Mouse (Mus musculus): ENCODE results near the gene Podxl2. TPM values are rescaled to one million over a fixed set of nuclear protein-coding genes. Genes with fewer than 3 reads are reported as not detected.

The Podxl2 gene
- polyA plus RNA-seq (2015; fragmentation: Nextera tagmentation; extraction: Ambion mirVana): 50.6 and 54.2 TPM in 2 replicates

- peak; percentile 76 for DNase-seq (ENCODE audit: low spot score)
- no peaks in the 10 kb centered on the region for H3K27me3 ChIP-seq (ENCODE audit: insufficient read depth, low read length)
- H3K4me1 ChIP-seq (replicated peaks; ENCODE audit: insufficient read depth, low read length): no peaks in the 10 kb centered on the region
- WGBS: 5% methylated on average over 62 of the region's 63 CpGs
- ATAC-seq (replicated peaks; ENCODE audit: low FRiP score, low read depth): peak; percentile 67
- H3K36me3 ChIP-seq (ENCODE audit: insufficient read depth, low read length): no peaks in the 10 kb centered on the region
- no peak for TF ChIP-seq CTCF (IDR thresholded peaks at IDR 0.05; ENCODE audit: low read depth)
- no peaks in the 10 kb centered on the region for H3K9me3 ChIP-seq (replicated peaks; ENCODE audit: low read length)
- peak within 1 kb of the TSS; percentile 99 for H3K4me2 ChIP-seq (ENCODE audit: low read length)
- H3K27ac ChIP-seq: no peak within 1 kb of the TSS; the same call in 1 of the 2 replicates
- H3K4me3 ChIP-seq (replicated peaks; ENCODE audit: low read depth, low read length): peak within 1 kb of the TSS; percentile 71
- peak within 1 kb of the TSS; percentile 81 for H3K9ac ChIP-seq (ENCODE audit: low read depth, low read length)
Measured at GRCm38 (mm10) chr6:88874868-88875508, at the start of gene Podxl2. Gene Podxl2, minus strand, starts transcription at chr6:88875044.

GRCm38 (mm10) chr6:88918802-88919201, 44.0 kb upstream of the Podxl2 start:
- Histone ChIP-seq H3K4me1 (replicated peaks; ENCODE audit: insufficient read depth, low read length) (no peaks in the 10 kb centered on the region; the same call in 1 of the 2 replicates), H3K9me3 (replicated peaks; ENCODE audit: low read length) (no peaks in the 10 kb centered on the region), H3K9ac (ENCODE audit: low read depth, low read length) (no peak overlapping the region), H3K27ac (no peak overlapping the region), H3K4me3 (replicated peaks; ENCODE audit: low read depth, low read length) (no peak overlapping the region), H3K36me3 (ENCODE audit: insufficient read depth, low read length) (no peaks in the 10 kb centered on the region), H3K4me2 (ENCODE audit: low read length) (no peak overlapping the region), H3K27me3 (ENCODE audit: insufficient read depth, low read length) (no peaks in the 10 kb centered on the region)
- ATAC-seq (replicated peaks; ENCODE audit: low FRiP score, low read depth) (no peak), DNase-seq (ENCODE audit: low spot score) (no peak)
- 84% methylated on average over 8 of the region's 8 CpGs for WGBS
- TF ChIP-seq CTCF (IDR thresholded peaks at IDR 0.05; ENCODE audit: low read depth): no peak

GRCm38 (mm10) chr6:88916153-88916552, 41.3 kb upstream of the Podxl2 start:
- Histone ChIP-seq H3K27me3 (ENCODE audit: insufficient read depth, low read length) (no peaks in the 10 kb centered on the region), H3K27ac (no peak overlapping the region), H3K4me1 (replicated peaks; ENCODE audit: insufficient read depth, low read length) (no peaks in the 10 kb centered on the region), H3K9me3 (replicated peaks; ENCODE audit: low read length) (no peaks in the 10 kb centered on the region), H3K9ac (ENCODE audit: low read depth, low read length) (no peak overlapping the region), H3K4me3 (replicated peaks; ENCODE audit: low read depth, low read length) (no peak overlapping the region), H3K4me2 (ENCODE audit: low read length) (no peak overlapping the region), H3K36me3 (ENCODE audit: insufficient read depth, low read length) (0 out of 2 replicates have a peak, but pooled peaks cover 9% of the 10 kb centered on the region)
- WGBS: 72% methylated on average over 1 of the region's 1 CpGs
- TF ChIP-seq CTCF (IDR thresholded peaks at IDR 0.05; ENCODE audit: low read depth): peak; percentile 88
- no peak; the same call in 1 of the 2 replicates for ATAC-seq (replicated peaks; ENCODE audit: low FRiP score, low read depth)
- DNase-seq (ENCODE audit: low spot score): peak; percentile 46

- ATAC-seq (replicated peaks; ENCODE audit: low FRiP score, low read depth): no peak
- TF ChIP-seq CTCF (IDR thresholded peaks at IDR 0.05; ENCODE audit: low read depth): no peak
Measured at GRCm38 (mm10) chr6:88915510-88915909, 40.7 kb upstream of the Podxl2 start.

GRCm38 (mm10) chr6:88914799-88915198, 40.0 kb upstream of the Podxl2 start:
- no peak overlapping the region for H3K4me3 ChIP-seq (replicated peaks; ENCODE audit: low read depth, low read length)
- no peak for DNase-seq (ENCODE audit: low spot score)
- H3K4me1 ChIP-seq (replicated peaks; ENCODE audit: insufficient read depth, low read length): no peaks in the 10 kb centered on the region
- H3K9ac ChIP-seq (ENCODE audit: low read depth, low read length): no peak overlapping the region
- no peak overlapping the region for H3K4me2 ChIP-seq (ENCODE audit: low read length)
- H3K36me3 ChIP-seq (ENCODE audit: insufficient read depth, low read length): peaks cover 22% of the 10 kb centered on the region
- WGBS: 50% methylated on average over 5 of the region's 5 CpGs
- no peak for ATAC-seq (replicated peaks; ENCODE audit: low FRiP score, low read depth)
- H3K9me3 ChIP-seq (replicated peaks; ENCODE audit: low read length): no peaks in the 10 kb centered on the region
- no peak overlapping the region for H3K27ac ChIP-seq
- TF ChIP-seq CTCF (IDR thresholded peaks at IDR 0.05; ENCODE audit: low read depth): no peak
- no peaks in the 10 kb centered on the region for H3K27me3 ChIP-seq (ENCODE audit: insufficient read depth, low read length)

More at GRCm38 (mm10) chr6:88915510-88915909, 40.7 kb upstream of the Podxl2 start:
- WGBS: 84% methylated on average over 4 of the region's 4 CpGs
- H3K4me3 ChIP-seq (replicated peaks; ENCODE audit: low read depth, low read length): no peak overlapping the region
- H3K36me3 ChIP-seq (ENCODE audit: insufficient read depth, low read length): peaks cover 15% of the 10 kb centered on the region; the same call in 1 of the 2 replicates
- no peaks in the 10 kb centered on the region for H3K27me3 ChIP-seq (ENCODE audit: insufficient read depth, low read length)
- DNase-seq (ENCODE audit: low spot score): no peak
- H3K9me3 ChIP-seq (replicated peaks; ENCODE audit: low read length): no peaks in the 10 kb centered on the region
- no peak overlapping the region for H3K27ac ChIP-seq
- no peaks in the 10 kb centered on the region for H3K4me1 ChIP-seq (replicated peaks; ENCODE audit: insufficient read depth, low read length)
- no peak overlapping the region for H3K4me2 ChIP-seq (ENCODE audit: low read length)
- no peak overlapping the region for H3K9ac ChIP-seq (ENCODE audit: low read depth, low read length)

- ATAC-seq (replicated peaks; ENCODE audit: low FRiP score, low read depth) (no peak), DNase-seq (ENCODE audit: low spot score) (no peak)
- no peak for TF ChIP-seq CTCF (IDR thresholded peaks at IDR 0.05; ENCODE audit: low read depth)
- Histone ChIP-seq H3K27ac (no peak overlapping the region), H3K36me3 (ENCODE audit: insufficient read depth, low read length) (peaks cover 28% of the 10 kb centered on the region), H3K9ac (ENCODE audit: low read depth, low read length) (no peak overlapping the region), H3K4me1 (replicated peaks; ENCODE audit: insufficient read depth, low read length) (no peaks in the 10 kb centered on the region), H3K9me3 (replicated peaks; ENCODE audit: low read length) (no peaks in the 10 kb centered on the region), H3K4me3 (replicated peaks; ENCODE audit: low read depth, low read length) (no peak overlapping the region), H3K27me3 (ENCODE audit: insufficient read depth, low read length) (no peaks in the 10 kb centered on the region), H3K4me2 (ENCODE audit: low read length) (no peak overlapping the region)
Measured at GRCm38 (mm10) chr6:88913440-88913839, 38.6 kb upstream of the Podxl2 start.
